Mouse (Mus musculus): ENCODE results near the gene Adamts5. TPM values are rescaled to one million over a fixed set of nuclear protein-coding genes. Genes with fewer than 3 reads are reported as not detected.

The Adamts5 gene
- total RNA-seq, 2 experiments from 2014 or later: 10.9 to 13.3 TPM

DNA sequence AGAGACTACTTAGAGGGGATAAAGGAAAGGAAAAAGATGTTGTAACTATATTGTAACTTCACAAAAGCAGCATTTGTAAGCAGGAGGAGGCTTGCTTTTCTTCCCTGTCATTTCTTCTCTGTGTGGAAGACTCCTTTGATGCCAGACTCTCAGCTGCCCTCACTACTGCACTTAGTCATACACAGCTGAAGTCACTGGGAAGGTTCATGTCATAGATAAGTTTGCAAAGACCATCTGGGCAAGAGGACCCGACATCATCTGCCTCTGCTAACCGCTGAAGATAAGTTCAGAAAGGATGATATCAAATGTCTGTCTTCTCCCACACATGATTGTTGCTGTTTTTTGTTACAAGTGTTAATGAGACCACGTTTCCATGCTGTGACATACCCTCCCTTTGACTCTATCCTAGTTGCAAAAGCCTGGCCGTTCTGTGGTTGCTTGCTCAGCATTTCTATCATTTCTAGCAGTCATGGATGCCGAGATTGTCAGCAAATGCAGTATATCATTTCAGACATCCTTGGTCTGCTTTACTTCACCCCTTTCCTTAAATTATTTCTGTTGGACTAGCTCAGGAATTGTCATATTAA, 79.2 kb downstream of the Adamts5 start:
- DNase-seq: no peak

DNA sequence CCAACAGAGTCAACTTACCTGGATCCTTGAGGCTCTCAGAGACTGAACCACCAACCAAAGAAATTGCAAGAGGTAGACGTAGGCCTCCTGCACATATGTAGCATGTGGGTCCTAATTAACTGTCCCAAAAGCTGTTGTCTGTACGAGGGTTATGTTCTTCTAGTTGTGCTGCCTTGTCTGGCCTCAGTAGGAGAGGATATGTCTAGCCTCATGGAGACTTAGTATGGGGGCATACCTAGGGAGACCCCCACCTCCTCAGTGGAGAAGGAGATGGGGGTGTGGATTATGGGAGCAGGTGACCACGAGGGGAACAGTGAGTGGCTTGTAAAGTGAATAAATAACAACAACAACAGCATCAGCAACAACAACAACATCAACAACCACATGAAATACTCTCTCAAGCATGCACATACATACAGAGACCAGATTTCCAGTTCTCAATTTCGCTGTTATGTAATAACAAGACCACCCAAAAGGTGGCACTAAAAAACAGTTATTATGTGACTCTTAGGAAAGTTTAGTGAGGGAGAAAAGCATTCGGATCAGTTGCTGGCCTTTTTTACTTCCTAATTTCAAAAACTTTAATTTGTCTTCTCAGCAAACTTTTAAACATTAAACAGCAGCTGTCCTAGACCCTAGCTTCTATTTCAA, 81.7 kb downstream of the Adamts5 start:
- no peak for DNase-seq

DNA sequence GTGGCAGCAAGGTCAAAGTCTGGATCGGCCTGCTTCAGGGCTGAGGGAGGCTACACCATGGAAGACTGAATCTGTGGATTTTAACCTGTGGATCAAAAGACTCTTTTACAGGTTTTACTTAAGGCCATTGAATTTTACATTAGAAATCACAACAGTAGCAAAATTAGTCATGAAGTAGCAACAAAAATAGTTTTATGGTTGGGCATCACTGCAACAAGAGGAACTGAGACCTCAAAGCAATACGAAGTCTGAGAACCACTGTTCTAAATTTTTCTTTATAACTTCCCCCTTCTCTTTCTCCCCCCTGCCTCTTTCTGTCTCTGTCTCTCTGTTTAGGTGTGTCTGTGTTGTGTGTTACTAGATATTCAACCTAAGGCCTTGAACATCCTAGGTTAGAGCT, 87.5 kb downstream of the Adamts5 start:
- no peak for DNase-seq

DNA sequence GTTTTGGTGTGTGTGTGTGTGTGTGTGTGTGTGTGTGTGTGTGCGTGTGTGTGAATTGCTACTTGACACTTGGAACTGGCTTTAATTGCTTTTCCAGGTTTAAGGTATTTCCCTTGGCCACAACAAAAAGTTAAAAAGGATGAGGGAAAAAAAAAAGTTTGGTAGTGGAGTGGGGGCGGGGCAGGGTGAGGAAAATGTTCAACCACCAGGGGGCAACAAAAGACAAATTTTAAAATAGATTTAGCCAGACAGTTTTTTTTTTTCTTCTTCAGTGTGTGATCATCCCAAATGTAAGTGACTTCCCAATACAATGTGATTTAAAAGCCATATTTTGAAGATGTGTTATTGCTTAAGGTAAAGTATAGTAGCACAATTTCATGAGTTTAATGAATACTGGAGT, 94.0 kb downstream of the Adamts5 start:
- peak; percentile 70 for DNase-seq

DNA sequence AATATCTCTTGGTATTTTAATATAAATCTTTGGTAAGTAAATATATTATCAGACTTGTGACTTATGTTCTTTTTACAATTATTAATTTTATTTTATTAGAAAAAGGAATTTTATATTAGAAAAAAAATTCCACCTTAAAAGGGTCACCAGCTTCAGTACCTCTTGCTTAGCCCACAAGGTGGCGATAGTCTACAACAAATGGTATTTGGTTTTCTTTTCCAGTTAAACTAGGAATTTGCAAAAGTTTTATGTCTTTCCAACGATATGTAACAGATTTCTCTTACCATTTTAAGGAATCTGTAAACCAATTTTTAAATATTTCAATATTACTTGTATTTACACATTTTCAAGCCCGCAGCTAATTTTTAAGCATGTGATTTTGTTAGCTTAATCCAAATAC, 94.6 kb downstream of the Adamts5 start:
- DNase-seq: peak; percentile 63

Other genes starting within 250 kb of the Adamts5 start
- 10 to 100 TPM; 15.4 to 19.9 TPM for gene Adamts1, start 98.7 kb downstream of the Adamts5 start, total RNA-seq (2021)